Mouse (Mus musculus) lung, embryonic 14.5 days (tissue): ENCODE results near the gene Hspa4. TPM values are rescaled to one million over a fixed set of nuclear protein-coding genes. Genes with fewer than 3 reads are reported as not detected.

Experiments used
- ATAC-seq: fragments of 200-750 bp; cut with Nextera tagmentation; 2 replicates; pipeline ENCODE4 v1.8.0; 2017; ENCODE audit warnings: mild to moderate bottlenecking, moderate TSS enrichment, moderate library complexity; ENCODE audit not compliant: insufficient read depth
- DNase-seq: peaks from one replicate; pipeline ENCODE4 v3.0.0-alpha.2; 2015
- H3K27ac ChIP-seq: fragments of 300-500 bp; sonication (generic); 2 replicates; pipeline ENCODE4 v1.5.1; 2014; ENCODE audit warnings: low read depth, mild to moderate bottlenecking, moderate library complexity
- H3K27me3 ChIP-seq: fragments of 300-500 bp; sonication (generic); 2 replicates; pipeline ENCODE4 v1.6.1; 2014; ENCODE audit warnings: low read length, control low read depth; ENCODE audit not compliant: insufficient read depth
- H3K36me3 ChIP-seq: fragments of 300-500 bp; sonication (generic); 2 replicates; pipeline ENCODE4 v1.6.1; 2014; ENCODE audit warnings: control low read depth; ENCODE audit not compliant: insufficient read depth
- H3K4me1 ChIP-seq: fragments of 300-500 bp; sonication (generic); 2 replicates; pipeline ENCODE4 v1.6.1; 2014; ENCODE audit warnings: antibody characterized with exemption, control low read depth; ENCODE audit not compliant: insufficient read depth
- H3K4me2 ChIP-seq: fragments of 300-500 bp; sonication (generic); 2 replicates; pipeline ENCODE4 v1.6.1; 2014; ENCODE audit warnings: mild to moderate bottlenecking
- H3K4me3 ChIP-seq: fragments of 300-500 bp; sonication (generic); 2 replicates; pipeline ENCODE4 v1.5.1; 2014; ENCODE audit warnings: low read depth, low read length
- H3K9ac ChIP-seq: fragments of 300-500 bp; sonication (generic); 2 replicates; pipeline ENCODE4 v1.6.1; 2014
- H3K9me3 ChIP-seq: fragments of 300-500 bp; sonication (generic); 2 replicates; pipeline ENCODE4 v1.6.1; 2016; ENCODE audit warnings: low read depth, low read length, control low read depth
- CTCF ChIP-seq: IDR thresholded peaks from 2 replicates; pipeline ENCODE4 v1.5.1; 2016; ENCODE audit warnings: antibody characterized with exemption, low read depth
- WGBS: fragments of 180-500 bp; shearing (Covaris S2); extraction: QIAGEN DNeasy Blood & Tissue Kit; methylation state at CpG from one replicate; pipeline ENCODE4 v1.1.7; 2014; 5-methylcytosine and 5-hydroxymethylcytosine counted together
- polyA plus RNA-seq: library from polyadenylated mRNA; unstranded; fragments of >200 nt; fragmentation: Nextera tagmentation; extraction: Ambion mirVana; gene quantifications from 2 replicates; pipeline ENCODE4 v1.2.1, GENCODE M21; 2014

The Hspa4 gene
- polyA plus RNA-seq, 1 experiment from 2014 or later = 109 TPM

DNA sequence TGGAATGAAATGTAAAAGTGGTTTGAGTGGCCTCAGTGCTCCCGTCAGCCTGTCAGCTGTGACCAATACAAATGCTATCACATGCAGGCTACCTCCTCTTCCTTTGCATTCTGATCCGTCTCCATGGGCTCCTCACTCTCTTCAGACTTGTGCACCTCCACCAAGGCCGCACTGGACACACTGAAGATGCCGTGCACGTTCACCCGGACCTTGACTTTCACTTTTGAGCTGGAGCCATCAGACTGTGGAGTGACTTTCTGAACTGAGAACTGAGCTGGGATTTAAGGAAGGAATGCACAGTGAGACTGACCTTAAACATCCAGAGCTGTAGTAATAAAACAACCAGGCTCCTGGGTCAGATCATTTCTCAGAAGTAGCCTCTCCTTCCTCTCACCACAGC, 30.7 kb downstream of the Hspa4 start:
- no peak for TF ChIP-seq CTCF
- ATAC-seq (no peak), DNase-seq (no peak)
- Histone ChIP-seq H3K27me3 (no peaks in the 10 kb centered on the region), H3K9ac (no peak overlapping the region), H3K36me3 (peaks cover 98% of the 10 kb centered on the region), H3K27ac (no peak overlapping the region), H3K4me3 (no peak overlapping the region), H3K4me1 (no peaks in the 10 kb centered on the region), H3K9me3 (no peaks in the 10 kb centered on the region), H3K4me2 (no peak overlapping the region)
- 93% methylated on average over 6 of the region's 6 CpGs for WGBS

DNA sequence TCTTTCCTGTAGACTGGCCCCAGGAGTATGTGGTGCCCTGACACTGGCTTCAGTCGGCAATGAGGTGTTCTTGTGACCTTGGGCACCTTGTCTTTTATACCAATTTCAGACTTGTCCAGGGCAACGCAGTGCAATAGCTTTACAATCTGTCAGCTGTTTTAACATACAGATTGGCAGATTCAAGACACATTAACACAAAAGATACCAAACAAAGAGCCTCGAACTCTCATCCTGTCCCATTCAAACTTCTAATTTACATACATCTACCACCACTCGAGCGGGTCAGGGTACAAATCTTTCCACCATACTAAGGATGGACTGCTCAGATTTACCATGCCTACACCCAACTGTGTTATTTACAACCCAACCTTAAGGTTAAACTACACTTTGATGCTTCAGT, 39.7 kb downstream of the Hspa4 start:
- Histone ChIP-seq H3K9me3 (no peaks in the 10 kb centered on the region), H3K27ac (no peak overlapping the region), H3K4me2 (no peak overlapping the region), H3K4me3 (no peak overlapping the region), H3K4me1 (no peaks in the 10 kb centered on the region), H3K36me3 (peaks cover 54% of the 10 kb centered on the region), H3K9ac (no peak overlapping the region), H3K27me3 (no peaks in the 10 kb centered on the region)
- DNase-seq (no peak), ATAC-seq (no peak)
- TF ChIP-seq CTCF = no peak
- 77% methylated on average over 5 of the region's 5 CpGs for WGBS

DNA sequence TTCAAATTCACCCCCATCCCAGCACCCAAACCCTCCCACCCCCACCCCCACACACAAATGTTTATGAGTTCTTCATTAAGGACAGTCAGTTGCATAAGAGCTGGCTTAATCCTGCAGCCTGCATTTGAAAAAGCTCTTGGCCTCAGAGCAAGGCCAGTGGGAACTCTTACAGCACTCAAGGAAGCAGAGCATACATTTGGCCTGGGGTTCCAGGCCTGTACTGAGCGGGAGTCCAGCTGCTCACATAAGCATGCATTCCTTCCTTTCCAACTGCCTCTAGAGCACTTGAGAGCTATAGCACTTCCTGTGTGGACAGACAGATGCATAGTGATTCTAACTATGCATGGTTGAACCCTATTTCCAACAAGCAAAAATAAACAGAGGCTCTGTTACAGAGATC, 40.2 kb downstream of the Hspa4 start:
- no peak for ATAC-seq
- no peak for TF ChIP-seq CTCF
- H3K27ac ChIP-seq = no peak overlapping the region

DNA sequence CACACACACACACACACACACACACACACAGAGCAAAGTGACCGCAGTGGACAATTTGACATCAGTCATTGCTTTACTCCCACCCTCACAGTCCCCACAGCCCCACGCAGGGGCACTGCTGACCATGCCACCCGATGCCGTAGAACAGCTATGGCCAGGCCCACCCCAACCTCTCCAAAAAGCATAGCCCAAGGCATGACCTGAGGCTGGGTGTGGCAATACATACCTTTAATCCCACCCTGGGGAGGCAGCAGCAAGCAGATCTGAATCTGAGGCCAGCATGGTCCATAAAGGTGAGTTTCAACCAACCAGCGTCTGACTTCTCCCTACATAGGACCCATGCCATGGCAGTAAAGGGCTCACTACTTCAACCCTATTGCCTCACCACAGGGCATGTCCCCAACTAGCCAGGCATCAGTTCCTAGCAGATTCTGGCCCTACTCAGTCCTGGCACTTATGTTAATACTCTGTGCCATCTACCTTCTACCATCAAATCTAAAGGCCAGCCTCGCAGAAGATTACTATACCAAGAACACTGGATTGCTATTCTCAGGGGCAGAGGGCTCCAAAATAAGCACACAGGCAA, 41.1 kb downstream of the Hspa4 start:
- WGBS = 82% methylated on average over 6 of the region's 6 CpGs
- H3K27me3 ChIP-seq = no peaks in the 10 kb centered on the region
- no peak overlapping the region for H3K9ac ChIP-seq
- ATAC-seq (no peak), DNase-seq (no peak)
- no peak overlapping the region for H3K27ac ChIP-seq
- H3K4me2 ChIP-seq = no peak overlapping the region
- peaks cover 40% of the 10 kb centered on the region for H3K36me3 ChIP-seq
- no peaks in the 10 kb centered on the region for H3K4me1 ChIP-seq
- no peak for TF ChIP-seq CTCF
- no peak overlapping the region for H3K4me3 ChIP-seq
- H3K9me3 ChIP-seq = no peaks in the 10 kb centered on the region

More for the DNA sequence above, 40.2 kb downstream of the Hspa4 start:
- Histone ChIP-seq H3K4me3 (no peak overlapping the region), H3K9me3 (no peaks in the 10 kb centered on the region), H3K36me3 (peaks cover 49% of the 10 kb centered on the region), H3K4me1 (no peaks in the 10 kb centered on the region), H3K4me2 (no peak overlapping the region), H3K27me3 (no peaks in the 10 kb centered on the region), H3K9ac (no peak overlapping the region)
- 61% methylated on average over 1 of the region's 1 CpGs for WGBS
- DNase-seq = no peak

DNA sequence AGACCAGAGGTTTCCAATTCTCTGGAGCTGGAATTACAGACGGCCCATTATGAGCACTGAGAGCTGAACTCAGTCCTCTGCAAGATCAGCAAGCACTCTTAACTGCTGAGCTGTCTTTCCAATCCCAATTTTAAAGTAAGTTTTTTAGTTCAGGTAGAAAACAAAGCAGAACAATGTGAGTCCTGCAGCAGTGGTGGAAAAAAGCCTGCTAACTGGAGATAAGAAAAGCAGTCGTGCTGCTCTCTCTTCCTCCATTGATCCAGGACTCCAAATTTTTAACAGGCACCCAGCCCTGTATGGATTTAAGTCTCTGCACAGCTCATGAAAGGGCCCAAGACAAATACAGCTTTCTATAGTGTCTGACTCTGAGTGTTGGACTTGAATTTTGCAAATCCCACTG, 43.3 kb downstream of the Hspa4 start:
- ATAC-seq = no peak
- no peak overlapping the region for H3K27ac ChIP-seq

DNA sequence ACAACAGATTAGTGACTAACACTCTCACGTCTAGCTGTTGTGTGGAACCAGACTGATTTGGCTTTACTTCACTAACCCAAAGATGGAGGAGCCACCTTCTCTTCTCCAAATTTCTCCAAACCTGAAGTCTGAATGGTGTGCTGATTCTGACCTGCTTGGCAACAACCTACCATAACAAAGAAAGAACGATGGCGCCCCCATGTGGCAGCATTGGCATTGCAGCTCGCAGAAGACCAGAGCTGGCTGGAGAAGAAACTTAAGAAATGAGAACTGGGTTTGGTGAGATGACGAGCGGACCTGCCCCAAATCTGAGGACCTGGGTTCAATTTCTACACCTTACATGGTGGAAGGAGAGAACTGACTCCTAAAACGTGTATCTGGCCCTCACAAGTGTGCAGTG, 45.3 kb downstream of the Hspa4 start:
- no peak overlapping the region for H3K4me2 ChIP-seq
- H3K4me3 ChIP-seq = no peak overlapping the region
- H3K36me3 ChIP-seq = peaks cover under 1% of the 10 kb centered on the region; the same call in 1 of the 2 replicates
- whole genome bisulfite sequencing = 39% methylated on average over 7 of the region's 7 CpGs
- TF ChIP-seq CTCF = peak; percentile 82
- no peaks in the 10 kb centered on the region for H3K27me3 ChIP-seq
- DNase-seq = peak; percentile 86
- ATAC-seq = no peak
- no peak overlapping the region for H3K27ac ChIP-seq
- no peak overlapping the region for H3K9ac ChIP-seq
- H3K9me3 ChIP-seq = no peaks in the 10 kb centered on the region
- no peaks in the 10 kb centered on the region for H3K4me1 ChIP-seq

More for the DNA sequence above, 43.3 kb downstream of the Hspa4 start:
- no peak overlapping the region for H3K9ac ChIP-seq
- H3K27me3 ChIP-seq = no peaks in the 10 kb centered on the region
- no peak for TF ChIP-seq CTCF
- H3K4me3 ChIP-seq = no peak overlapping the region
- no peak for DNase-seq
- no peaks in the 10 kb centered on the region for H3K9me3 ChIP-seq
- no peak overlapping the region for H3K4me2 ChIP-seq
- H3K4me1 ChIP-seq = no peaks in the 10 kb centered on the region
- WGBS = 63% methylated on average over 2 of the region's 2 CpGs
- H3K36me3 ChIP-seq = peaks cover 20% of the 10 kb centered on the region

DNA sequence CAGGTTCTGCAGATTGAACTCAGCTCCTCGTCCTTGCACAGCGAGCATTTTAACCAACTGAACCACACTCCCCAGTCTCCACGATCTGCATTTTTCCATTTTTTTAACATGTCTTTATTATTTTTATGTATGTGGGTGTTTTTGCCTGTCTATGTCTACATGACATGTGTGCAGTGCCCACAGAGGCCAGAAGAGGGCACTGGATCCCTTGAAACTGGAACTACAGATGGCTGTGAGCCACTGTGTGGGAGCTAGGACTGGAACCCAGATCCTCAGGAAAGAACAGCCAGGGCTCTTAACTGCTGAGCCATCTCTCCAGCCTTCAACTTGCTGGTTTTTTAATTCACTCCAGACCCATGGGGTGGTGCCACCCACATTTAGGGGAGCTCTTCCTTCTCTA, 45.8 kb downstream of the Hspa4 start:
- Histone ChIP-seq H3K9me3 (no peaks in the 10 kb centered on the region), H3K4me2 (no peak overlapping the region), H3K4me1 (no peaks in the 10 kb centered on the region), H3K27me3 (no peaks in the 10 kb centered on the region), H3K9ac (no peak overlapping the region), H3K36me3 (no peaks in the 10 kb centered on the region), H3K27ac (no peak overlapping the region), H3K4me3 (no peak overlapping the region)
- TF ChIP-seq CTCF = peak; percentile 25; the same call in 1 of the 2 replicates
- 84% methylated on average over 3 of the region's 3 CpGs for WGBS
- ATAC-seq = no peak
- DNase-seq = peak; percentile 22
